Mouse (Mus musculus): ENCODE measurements around the gene Mrpl54. TPM values are rescaled to one million over a fixed set of nuclear protein-coding genes. Genes with fewer than 3 reads are reported as not detected.
"Not testable (repeated sequence)": the region's sequence is repeated elsewhere in the genome, so short reads cannot be mapped to it uniquely, and the experiment has no call there.

Mrpl54 gene
- polyA plus RNA-seq, 1 experiment: 103 TPM

DNA sequence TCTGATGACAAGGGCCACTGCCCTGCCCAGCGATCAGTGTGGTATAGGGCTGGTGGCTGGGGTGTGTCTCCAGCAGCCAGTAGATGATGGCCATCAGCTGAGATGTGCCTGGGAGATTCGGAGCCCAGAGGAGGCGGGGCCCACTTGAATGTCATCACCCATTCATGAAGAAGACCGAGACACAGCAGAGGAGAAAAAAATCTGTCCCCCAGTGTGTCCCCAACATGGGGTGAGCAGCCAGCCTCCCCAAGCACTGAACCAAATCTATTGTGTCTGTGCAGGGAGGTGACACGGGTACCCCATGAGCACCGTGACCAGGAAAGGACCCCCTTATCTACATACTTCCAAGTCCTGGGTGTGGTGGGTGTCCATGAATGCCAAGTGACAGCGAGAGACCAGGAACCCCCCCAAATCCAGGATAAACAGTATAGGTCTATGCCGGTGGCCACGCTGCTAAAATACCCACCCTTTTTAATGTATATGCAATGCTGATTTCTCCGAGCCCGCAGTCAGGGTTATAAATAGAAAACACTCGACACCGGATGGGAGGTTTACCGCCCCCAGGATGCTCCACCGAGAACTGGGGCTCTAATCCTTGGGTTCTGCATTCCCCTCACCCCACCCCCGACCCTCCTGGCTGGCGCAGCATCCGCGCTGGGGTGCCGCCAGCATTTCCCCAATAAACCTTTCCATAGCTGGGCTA, 36.8 kb downstream of the Mrpl54 start:
- DNase-seq (ENCODE audit: low spot score): no peak

GRCm38 (mm10) chr10:81223731-81224130, 43.0 kb downstream of the Mrpl54 start:
- not testable (repeated sequence) for DNase-seq (ENCODE audit: low spot score)

DNA sequence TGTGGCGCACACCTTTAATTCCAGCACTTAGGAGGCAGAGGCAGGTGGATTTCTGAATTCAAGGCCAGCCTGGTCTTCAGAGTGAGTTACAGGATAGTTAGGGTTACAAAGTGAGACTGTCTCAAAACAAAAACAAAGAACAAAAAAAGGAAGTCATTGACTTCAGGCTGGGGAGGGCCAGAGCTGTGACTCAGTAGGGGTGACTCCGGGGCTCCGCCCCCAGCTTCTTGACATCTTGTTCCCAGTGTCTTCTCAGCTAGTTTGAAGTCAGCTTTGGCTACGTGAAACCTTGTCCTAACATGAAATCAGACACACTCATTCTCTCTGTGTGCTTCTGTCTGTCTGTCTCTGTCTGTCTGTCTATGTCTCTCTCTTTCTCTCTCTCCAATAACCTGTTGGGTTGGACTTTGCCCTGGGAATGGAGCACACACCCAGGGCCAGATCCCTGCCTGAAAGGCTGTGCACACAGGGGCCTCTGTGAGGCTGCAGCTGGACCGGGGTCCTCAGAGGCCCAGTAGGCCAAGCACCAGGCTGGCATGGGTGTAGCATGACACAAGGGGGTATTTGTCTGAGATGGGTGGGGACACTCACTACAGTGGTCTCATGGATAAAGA, 45.2 kb downstream of the Mrpl54 start:
- DNase-seq (ENCODE audit: low spot score): no peak

DNA sequence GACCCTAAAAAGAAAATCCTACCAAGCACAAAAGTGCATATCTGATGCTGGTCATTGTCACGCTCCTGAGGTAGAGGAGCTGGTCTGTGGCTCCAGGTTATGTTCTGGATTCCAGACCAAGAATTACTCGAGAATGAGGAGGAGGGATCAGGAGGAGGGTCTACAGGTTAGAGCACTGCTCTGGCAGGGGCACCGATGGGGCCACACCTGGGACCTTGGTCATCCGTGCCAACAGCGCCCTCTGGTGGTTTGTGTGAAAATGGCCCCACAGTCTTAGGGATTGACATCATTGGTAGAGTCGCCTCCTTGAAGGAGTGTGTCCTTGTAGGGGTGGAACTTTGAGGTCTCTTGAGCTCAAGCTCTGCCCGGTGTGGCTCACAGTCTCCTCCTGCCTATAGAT, 48.8 kb downstream of the Mrpl54 start:
- no peak for DNase-seq (ENCODE audit: low spot score)

GRCm38 (mm10) chr10:81217267-81217666, 49.5 kb downstream of the Mrpl54 start:
- DNase-seq (ENCODE audit: low spot score): not testable (repeated sequence)

GRCm38 (mm10) chr10:81216810-81217209, 49.9 kb downstream of the Mrpl54 start:
- no peak for DNase-seq (ENCODE audit: low spot score)

DNA sequence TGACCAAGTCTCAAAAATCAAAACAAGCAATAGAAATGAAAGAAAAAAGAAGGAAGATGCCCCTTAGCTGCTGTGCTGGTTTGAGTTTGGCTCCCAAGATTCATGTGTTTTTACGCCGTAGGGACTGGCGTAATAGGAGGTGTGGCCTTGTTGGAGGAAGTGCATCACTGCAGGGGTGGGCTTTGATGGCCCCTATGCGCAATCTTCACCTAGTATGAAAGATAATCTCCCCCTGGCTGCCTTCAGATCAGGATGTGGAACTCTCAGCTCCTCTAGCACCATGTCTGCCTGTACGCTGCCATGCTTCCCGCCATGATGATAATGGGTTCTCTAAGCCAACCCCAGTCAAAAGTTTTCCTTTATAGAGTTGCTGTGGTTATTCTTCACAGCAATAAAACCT, 50.5 kb downstream of the Mrpl54 start:
- no peak for DNase-seq (ENCODE audit: low spot score)

Other genes with a start within 250 kb of the Mrpl54 start
- gene Diras1, start 241.3 kb downstream of the Mrpl54 start, polyA plus RNA-seq (2012; rRNA removed): 0.12 and 0.17 TPM in 2 replicates
- 25.3 and 29.3 TPM in 2 replicates for gene Slc39a3, start 229.5 kb downstream of the Mrpl54 start, polyA plus RNA-seq (2012; rRNA removed)
- gene Sgta, start 206.8 kb downstream of the Mrpl54 start, polyA plus RNA-seq (2012; rRNA removed): 90.0 and 93.9 TPM in 2 replicates
- 21.7 and 22.7 TPM in 2 replicates for gene Thop1, start 196.9 kb downstream of the Mrpl54 start, polyA plus RNA-seq (2012; rRNA removed)
- 1.1 and 1.2 TPM in 2 replicates for gene Creb3l3, start 168.1 kb downstream of the Mrpl54 start, polyA plus RNA-seq (2012; rRNA removed)
- 119 TPM in 2 replicates for gene Map2k2, start 161.0 kb downstream of the Mrpl54 start, polyA plus RNA-seq (2012; rRNA removed)
- 30.0 and 39.0 TPM in 2 replicates for gene Zbtb7a, start 131.7 kb downstream of the Mrpl54 start, polyA plus RNA-seq (2012; rRNA removed)
- 12.5 and 17.9 TPM in 2 replicates for gene Pias4, start 99.0 kb downstream of the Mrpl54 start, polyA plus RNA-seq (2012; rRNA removed)
- 1,109 and 1,486 TPM in 2 replicates for gene Eef2, start 90.3 kb downstream of the Mrpl54 start, polyA plus RNA-seq (2012; rRNA removed)
- gene Dapk3, start 83.9 kb downstream of the Mrpl54 start, polyA plus RNA-seq (2012; rRNA removed): 58.2 and 61.1 TPM in 2 replicates
- gene 4930442H23Rik, start 83.1 kb downstream of the Mrpl54 start, polyA plus RNA-seq (2012; rRNA removed): not detected in 2 replicates
- gene Nmrk2, start 64.9 kb downstream of the Mrpl54 start, polyA plus RNA-seq (2012; rRNA removed): not detected in 2 replicates
- 0.10 and 0.13 TPM in 2 replicates for gene Atcay, start 36.1 kb downstream of the Mrpl54 start, polyA plus RNA-seq (2012; rRNA removed)
- 29.3 and 34.4 TPM in 2 replicates for gene Zfr2, start 33.8 kb downstream of the Mrpl54 start, polyA plus RNA-seq (2012; rRNA removed)
- gene Matk, start 14.0 kb downstream of the Mrpl54 start, polyA plus RNA-seq (2012; rRNA removed): 2.2 and 2.6 TPM in 2 replicates
- 45.9 and 48.3 TPM in 2 replicates for gene Apba3, start within 50 bp of the Mrpl54 start, polyA plus RNA-seq (2012; rRNA removed)
- gene Tjp3, start 24.6 kb upstream of the Mrpl54 start, polyA plus RNA-seq (2012; rRNA removed): 23.7 and 25.1 TPM in 2 replicates
- 38.6 and 48.9 TPM in 2 replicates for gene Pip5k1c, start 26.0 kb upstream of the Mrpl54 start, polyA plus RNA-seq (2012; rRNA removed)
- 27.7 and 29.5 TPM in 2 replicates for gene Cactin, start 54.2 kb upstream of the Mrpl54 start, polyA plus RNA-seq (2012; rRNA removed)
- gene Tbxa2r, start 61.8 kb upstream of the Mrpl54 start, polyA plus RNA-seq (2012; rRNA removed): 9.3 and 11.6 TPM in 2 replicates
- gene Gipc3, start 76.3 kb upstream of the Mrpl54 start, polyA plus RNA-seq (2012; rRNA removed): 3.2 and 6.5 TPM in 2 replicates
- gene Hmg20b, start 83.5 kb upstream of the Mrpl54 start, polyA plus RNA-seq (2012; rRNA removed): 82.9 and 91.7 TPM in 2 replicates
- 12.1 and 12.4 TPM in 2 replicates for gene Mfsd12, start 90.6 kb upstream of the Mrpl54 start, polyA plus RNA-seq (2012; rRNA removed)
- 1.9 and 2.1 TPM in 2 replicates for gene 4930404N11Rik, start 98.9 kb upstream of the Mrpl54 start, polyA plus RNA-seq (2012; rRNA removed)
- gene Fzr1, start 111.6 kb upstream of the Mrpl54 start, polyA plus RNA-seq (2012; rRNA removed): 34.1 and 34.4 TPM in 2 replicates
- gene Dohh, start 117.5 kb upstream of the Mrpl54 start, polyA plus RNA-seq (2012; rRNA removed): 42.9 and 47.4 TPM in 2 replicates
- 3.6 and 3.8 TPM in 2 replicates for gene Gm48551, start 117.5 kb upstream of the Mrpl54 start, polyA plus RNA-seq (2012; rRNA removed)
- gene Gm48552, start 122.1 kb upstream of the Mrpl54 start, polyA plus RNA-seq (2012; rRNA removed): 2.7 and 3.6 TPM in 2 replicates
- 5.0 and 6.9 TPM in 2 replicates for gene Smim24, start 126.1 kb upstream of the Mrpl54 start, polyA plus RNA-seq (2012; rRNA removed)
- gene Nfic, start 188.7 kb upstream of the Mrpl54 start, polyA plus RNA-seq (2012; rRNA removed): 28.4 and 67.0 TPM in 2 replicates
- 0.44 and 0.49 TPM in 2 replicates for gene Celf5, start 215.8 kb upstream of the Mrpl54 start, polyA plus RNA-seq (2012; rRNA removed)
- gene Ncln, start 229.5 kb upstream of the Mrpl54 start, polyA plus RNA-seq (2012; rRNA removed): 79.9 and 89.6 TPM in 2 replicates
- 2.2 and 2.3 TPM in 2 replicates for gene S1pr4, start 233.2 kb upstream of the Mrpl54 start, polyA plus RNA-seq (2012; rRNA removed)